In genomic region chr1:54557301-54558229, GRCm38 (mm10) we compare ENCODE assay signal across 8 mouse cellular contexts. TPM values are rescaled to one million over a fixed set of nuclear protein-coding genes. Genes with fewer than 3 reads are reported as not detected.
DNase-seq lines count a peak whose midpoint lies in the region; ATAC-seq lines count a peak whose summit lies in the region.

Pgap1 (minus strand) TSS chr1:54557684.

- no peaks in the 10 kb centered on the region for H3K36me3 ChIP-seq in forebrain, embryonic 10.5 days (replicated peaks)
- H3K36me3 ChIP-seq in heart, embryonic 15.5 days, result no peaks in the 10 kb centered on the region
- no peaks in the 10 kb centered on the region for H3K36me3 ChIP-seq in liver, embryonic 12.5 days
- H3K36me3 ChIP-seq in splenic B cell, adult 2 months (ENCODE audit: control insufficient read depth, insufficient read depth, low read length, poor library complexity, severe bottlenecking), result no peaks in the 10 kb centered on the region

- under 1% methylated on average over 59 of the region's 59 CpGs for WGBS in forebrain, embryonic 10.5 days
- under 1% methylated on average over 59 of the region's 59 CpGs for WGBS in heart, embryonic 15.5 days
- 1% methylated on average over 50 of the region's 59 CpGs for WGBS in liver, embryonic 12.5 days (ENCODE audit: insufficient replicate concordance)

- peak within 1 kb of the TSS; percentile 99 for H3K4me2 ChIP-seq in heart, embryonic 15.5 days
- H3K4me2 ChIP-seq in liver, embryonic 12.5 days, result peak within 1 kb of the TSS; percentile 79

- peak within 1 kb of the TSS; percentile 81 for H3K4me3 ChIP-seq in forebrain, embryonic 10.5 days
- H3K4me3 ChIP-seq in heart, embryonic 15.5 days, result peak within 1 kb of the TSS; percentile 77
- H3K4me3 ChIP-seq in liver, embryonic 12.5 days, result peak within 1 kb of the TSS; percentile 60

- DNase-seq in A20 (ENCODE audit: low read depth, low spot score), result peak; percentile 93
- DNase-seq in brain, adult 2 months (ENCODE audit: low read depth, low spot score), result peak; percentile 97
- DNase-seq in forebrain, embryonic 10.5 days (ENCODE audit: extremely low spot score, low spot score), result peak; percentile 89
- DNase-seq in kidney, postnatal 14 days, result peak; percentile 94
- peak; percentile 95 for DNase-seq in naive thymus-derived CD4-positive, alpha-beta T cell, adult 2 months (ENCODE audit: low read depth)
- peak; percentile 93 for DNase-seq in splenic B cell, adult 2 months (ENCODE audit: low read depth, low spot score)

- H3K27me3 ChIP-seq in forebrain, embryonic 10.5 days (ENCODE audit: poor library complexity, severe bottlenecking), result no peaks in the 10 kb centered on the region; the same call in 1 of the 2 replicates
- H3K27me3 ChIP-seq in heart, embryonic 15.5 days, result no peaks in the 10 kb centered on the region
- H3K27me3 ChIP-seq in liver, embryonic 12.5 days (replicated peaks), result peaks cover 22% of the 10 kb centered on the region
- H3K27me3 ChIP-seq in splenic B cell, adult 2 months (ENCODE audit: control insufficient read depth, insufficient read depth, low read length, poor library complexity, severe bottlenecking), result no peaks in the 10 kb centered on the region

- ATAC-seq in heart, embryonic 15.5 days (replicated peaks; ENCODE audit: insufficient number of reproducible peaks, insufficient read depth, low FRiP score, low read depth), result peak; percentile 100
- ATAC-seq in liver, embryonic 12.5 days, result peak; percentile 78

- H3K27ac ChIP-seq in forebrain, embryonic 10.5 days, result peak within 1 kb of the TSS; percentile 86
- H3K27ac ChIP-seq in heart, embryonic 15.5 days, result peak within 1 kb of the TSS; percentile 79
- H3K27ac ChIP-seq in liver, embryonic 12.5 days, result no peak within 1 kb of the TSS

- H3K9ac ChIP-seq in heart, embryonic 15.5 days, result peak within 1 kb of the TSS; percentile 71
- H3K9ac ChIP-seq in liver, embryonic 12.5 days, result peak within 1 kb of the TSS; percentile 41

- peaks cover 20% of the 10 kb centered on the region for H3K4me1 ChIP-seq in forebrain, embryonic 10.5 days
- H3K4me1 ChIP-seq in heart, embryonic 15.5 days (replicated peaks), result peaks cover 3% of the 10 kb centered on the region; the same call in 1 of the 2 replicates
- 0 out of 2 replicates have a peak, but pooled peaks cover 3% of the 10 kb centered on the region for H3K4me1 ChIP-seq in liver, embryonic 12.5 days

- no peaks in the 10 kb centered on the region for H3K9me3 ChIP-seq in forebrain, embryonic 10.5 days
- H3K9me3 ChIP-seq in heart, embryonic 15.5 days (replicated peaks), result no peaks in the 10 kb centered on the region
- H3K9me3 ChIP-seq in liver, embryonic 12.5 days (replicated peaks), result no peaks in the 10 kb centered on the region

RNA-seq across cellular contexts. Expression of gene Pgap1, which starts in this region (rescaled TPM):
- polyA plus RNA-seq in forebrain, embryonic 10.5 days (2016; fragmentation: Nextera tagmentation; extraction: Ambion mirVana), result 9.2 and 9.8 TPM in 2 replicates
- 2.5 and 2.8 TPM in 2 replicates for polyA plus RNA-seq in heart, embryonic 15.5 days (2015; fragmentation: Nextera tagmentation; extraction: Ambion mirVana)
- polyA plus RNA-seq in liver, embryonic 12.5 days (2016; fragmentation: Nextera tagmentation; extraction: Ambion mirVana), result 1.3 and 1.7 TPM in 2 replicates
